Mouse (Mus musculus) CD4-positive, CD25-positive, alpha-beta regulatory T cell, adult 4 months (primary cell): ENCODE data around the gene Zfp42. TPM values are rescaled to one million over a fixed set of nuclear protein-coding genes. Genes with fewer than 3 reads are reported as not detected.
"Not testable (repeated sequence)": the region's sequence is repeated elsewhere in the genome, so short reads cannot be mapped to it uniquely, and the experiment has no call there.

Source experiments
- ATAC-seq: one replicate; pipeline ENCODE4 v1.8.0; 2017
- polyA plus RNA-seq, 2 experiments: library from polyadenylated mRNA; unstranded; fragments of 100-300 nt; shearing (Covaris generic); gene quantifications; one replicate each; pipeline ENCODE4 v1.2.1; 2017

Zfp42 gene
- not detected for polyA plus RNA-seq

- no peak for ATAC-seq
Observed at GRCm38 (mm10) chr8:43306896-43307295, at the start of gene Zfp42. TSS of gene Zfp42 (minus strand) at chr8:43306980.

- ATAC-seq: no peak
Observed at GRCm38 (mm10) chr8:43356069-43356770, 49.4 kb upstream of the Zfp42 start.

GRCm38 (mm10) chr8:43352241-43352640 lies 45.5 kb upstream of the Zfp42 start:
- not testable (repeated sequence) for ATAC-seq

- ATAC-seq: no peak
Observed at GRCm38 (mm10) chr8:43338555-43338954, 31.8 kb upstream of the Zfp42 start.

- no peak for ATAC-seq
Observed at GRCm38 (mm10) chr8:43333465-43333864, 26.7 kb upstream of the Zfp42 start.

- ATAC-seq: no peak
Observed at GRCm38 (mm10) chr8:43331657-43332056, 24.9 kb upstream of the Zfp42 start.

GRCm38 (mm10) chr8:43329913-43330705 lies 23.3 kb upstream of the Zfp42 start:
- no peak for ATAC-seq

- no peak for ATAC-seq
Observed at GRCm38 (mm10) chr8:43328666-43329065, 21.9 kb upstream of the Zfp42 start.

GRCm38 (mm10) chr8:43320771-43321170 lies 14.0 kb upstream of the Zfp42 start:
- ATAC-seq: no peak

GRCm38 (mm10) chr8:43308213-43308612 lies 1.4 kb upstream of the Zfp42 start:
- no peak for ATAC-seq

GRCm38 (mm10) chr8:43305676-43306075 lies 1.1 kb downstream of the Zfp42 start:
- no peak for ATAC-seq

GRCm38 (mm10) chr8:43299796-43300195 lies 7.0 kb downstream of the Zfp42 start:
- no peak for ATAC-seq

- no peak for ATAC-seq
Observed at GRCm38 (mm10) chr8:43295826-43296225, 11.0 kb downstream of the Zfp42 start.

- ATAC-seq: no peak
Observed at GRCm38 (mm10) chr8:43294191-43294590, 12.6 kb downstream of the Zfp42 start.

- ATAC-seq: no peak
Observed at GRCm38 (mm10) chr8:43290424-43291111, 16.2 kb downstream of the Zfp42 start.

- no peak for ATAC-seq
Observed at GRCm38 (mm10) chr8:43289781-43290180, 17.0 kb downstream of the Zfp42 start.

- no peak for ATAC-seq
Observed at GRCm38 (mm10) chr8:43288840-43289239, 17.9 kb downstream of the Zfp42 start.

GRCm38 (mm10) chr8:43287456-43287855 lies 19.3 kb downstream of the Zfp42 start:
- ATAC-seq: no peak

GRCm38 (mm10) chr8:43283231-43283630 lies 23.5 kb downstream of the Zfp42 start:
- ATAC-seq: no peak

- no peak for ATAC-seq
Observed at GRCm38 (mm10) chr8:43278397-43278796, 28.4 kb downstream of the Zfp42 start.

- no peak for ATAC-seq
Observed at GRCm38 (mm10) chr8:43260961-43261360, 45.8 kb downstream of the Zfp42 start.

GRCm38 (mm10) chr8:43257886-43258285 lies 48.9 kb downstream of the Zfp42 start:
- no peak for ATAC-seq

- ATAC-seq: no peak
Observed at GRCm38 (mm10) chr8:43255695-43256094, 51.1 kb downstream of the Zfp42 start.
